In the genomic region with DNA sequence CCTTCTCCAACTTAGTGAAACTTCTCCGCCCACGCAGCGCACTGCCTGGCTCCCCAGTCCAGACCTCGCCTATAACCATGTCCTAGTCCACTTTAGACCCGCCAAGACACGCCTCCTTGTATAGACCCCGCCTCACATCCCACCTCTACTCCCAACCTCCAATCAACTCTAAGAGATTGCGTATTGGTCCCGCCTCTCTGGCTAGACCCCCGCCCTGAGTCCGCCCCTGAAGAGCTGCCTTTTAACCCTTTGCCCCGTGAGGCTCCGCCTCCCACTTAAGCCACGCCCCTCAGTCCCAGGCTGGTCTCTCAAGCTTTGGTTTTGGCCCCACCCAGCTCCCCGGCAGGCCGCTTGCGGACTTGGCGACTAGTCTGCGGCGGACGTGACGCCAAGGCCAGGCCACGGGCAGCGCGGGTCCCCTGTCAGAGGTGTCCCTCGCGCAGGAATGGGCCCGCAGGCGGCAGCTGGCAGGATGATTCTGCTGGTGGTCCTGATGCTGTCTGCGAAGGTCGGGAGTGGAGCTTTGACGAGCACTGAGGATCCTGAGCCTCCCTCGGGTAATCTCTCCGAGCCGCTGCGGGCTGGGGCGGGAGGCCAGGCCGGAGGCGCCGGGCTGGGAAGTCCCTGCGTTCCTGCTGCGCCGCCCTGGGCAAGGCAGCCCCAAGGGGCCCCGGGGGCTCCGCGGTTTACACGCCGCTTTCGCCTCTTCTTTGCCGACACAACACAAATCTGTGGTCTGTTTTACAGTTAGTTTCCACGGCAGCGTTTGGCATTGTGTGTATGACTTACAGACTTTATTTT, we compare ENCODE assay signal across 8 mouse cellular contexts. TPM values are rescaled to one million over a fixed set of nuclear protein-coding genes. Genes with fewer than 3 reads are reported as not detected.
DNase-seq lines count a peak whose midpoint lies in the region; ATAC-seq and TF ChIP-seq lines count a peak whose summit lies in the region.

Gene Ifngr1 (plus strand): TSS at position 309 of the 801 bp plus-strand sequence.

- under 1% methylated on average over 52 of the region's 52 CpGs for WGBS in hindbrain, embryonic 10.5 days
- under 1% methylated on average over 51 of the region's 52 CpGs for WGBS in lung, postnatal 0 days

- H3K27me3 ChIP-seq in hindbrain, embryonic 10.5 days (ENCODE audit: insufficient read depth, poor library complexity, severe bottlenecking): peaks cover 23% of the 10 kb centered on the region
- H3K27me3 ChIP-seq in lung, postnatal 0 days (replicated peaks; ENCODE audit: insufficient read depth, low read length): no peaks in the 10 kb centered on the region

- H3K9me3 ChIP-seq in hindbrain, embryonic 10.5 days: no peaks in the 10 kb centered on the region
- H3K9me3 ChIP-seq in lung, postnatal 0 days (ENCODE audit: low read length): no peaks in the 10 kb centered on the region

- no peaks in the 10 kb centered on the region for H3K36me3 ChIP-seq in hindbrain, embryonic 10.5 days
- no peaks in the 10 kb centered on the region for H3K36me3 ChIP-seq in lung, postnatal 0 days (ENCODE audit: insufficient read depth, low read length)

- H3K4me2 ChIP-seq in lung, postnatal 0 days (replicated peaks; ENCODE audit: low read depth, low read length): peak within 1 kb of the TSS; percentile 47

- peaks cover 13% of the 10 kb centered on the region for H3K4me1 ChIP-seq in hindbrain, embryonic 10.5 days (replicated peaks)
- peaks cover 22% of the 10 kb centered on the region; the same call in 1 of the 2 replicates for H3K4me1 ChIP-seq in lung, postnatal 0 days (ENCODE audit: insufficient read depth, low read depth, low read length)

- H3K9ac ChIP-seq in lung, postnatal 0 days (replicated peaks; ENCODE audit: low read depth): peak within 1 kb of the TSS; percentile 90

- H3K4me3 ChIP-seq in hindbrain, embryonic 10.5 days: peak within 1 kb of the TSS; percentile 75
- peak within 1 kb of the TSS; percentile 83 for H3K4me3 ChIP-seq in lung, postnatal 0 days (ENCODE audit: low read depth, low read length)

- peak; percentile 92 for ATAC-seq in frontal cortex, adult (ENCODE audit: low TSS enrichment)
- ATAC-seq in lung, postnatal 0 days: peak; percentile 98

- TF ChIP-seq EP300 in lung, postnatal 0 days (IDR thresholded peaks at IDR 0.05): no peak

- H3K27ac ChIP-seq in hindbrain, embryonic 10.5 days: peak within 1 kb of the TSS; percentile 94
- peak within 1 kb of the TSS; percentile 96 for H3K27ac ChIP-seq in lung, postnatal 0 days (ENCODE audit: low read length)

- 0 out of 2 replicates have a peak, but pooled peaks have one; percentile 3 for TF ChIP-seq CTCF in lung, postnatal 0 days (IDR thresholded peaks at IDR 0.05)

- peak; percentile 99 for DNase-seq in MN1 (ENCODE audit: low spot score)
- peak; percentile 99 for DNase-seq in cerebellum, adult 9-10 months
- DNase-seq in hindbrain, embryonic 10.5 days (ENCODE audit: low spot score): peak; percentile 99
- DNase-seq in layer of hippocampus, adult 9-11 months: peak; percentile 98
- peak; percentile 99 for DNase-seq in lung, postnatal 0 days (ENCODE audit: low spot score)
- peak; percentile 98 for DNase-seq in ovary, postnatal 14 days (ENCODE audit: low spot score)
- peak; percentile 100 for DNase-seq in thymus, postnatal 14 days

RNA-seq across cellular contexts. Expression of gene Ifngr1, which starts in this region (rescaled TPM):
- polyA plus RNA-seq in hindbrain, embryonic 10.5 days (2016; fragmentation: Nextera tagmentation; extraction: Ambion mirVana): 29.8 and 33.5 TPM in 2 replicates
- 138 and 159 TPM in 2 replicates for polyA plus RNA-seq in lung, postnatal 0 days (2015; fragmentation: Nextera tagmentation; extraction: Ambion mirVana)

Comparison
In these comparisons a context has a peak if more than half of its experiments do, and no peak if none do; other contexts are left out.
1. Peak in every context shown above with its lines: DNase-seq, ATAC-seq, H3K4me3 ChIP-seq and H3K27ac ChIP-seq.